Mouse (Mus musculus) adrenal gland, postnatal 25 days (tissue): ENCODE data around the gene Arid1b. TPM values are rescaled to one million over a fixed set of nuclear protein-coding genes. Genes with fewer than 3 reads are reported as not detected.

Experiments used
- DNase-seq: peaks from one replicate; pipeline ENCODE4 v3.0.0; 2021; ENCODE audit warnings: mixed read lengths
- total RNA-seq: library from RNA; stranded (reverse); gene quantifications from 2 replicates; pipeline ENCODE4 v1.2.3, GENCODE M21; 2021

Arid1b gene
- total RNA-seq, 1 experiment from 2014 or later = 85.8 TPM

GRCm38 (mm10) chr17:5116990-5117389, 122.9 kb downstream of the Arid1b start:
- DNase-seq = no peak

GRCm38 (mm10) chr17:5118171-5118570, 124.0 kb downstream of the Arid1b start:
- DNase-seq = no peak

GRCm38 (mm10) chr17:5124643-5125042, 130.5 kb downstream of the Arid1b start:
- no peak for DNase-seq

GRCm38 (mm10) chr17:5125084-5125855, 131.1 kb downstream of the Arid1b start:
- no peak for DNase-seq

- no peak for DNase-seq
These were observed 132.0 kb downstream of the Arid1b start for GRCm38 (mm10) chr17:5125856-5126806.

- no peak for DNase-seq
These were observed 135.5 kb downstream of the Arid1b start for GRCm38 (mm10) chr17:5129606-5130005.

- DNase-seq = no peak
These were observed 136.0 kb downstream of the Arid1b start for GRCm38 (mm10) chr17:5130116-5130515.

GRCm38 (mm10) chr17:5131706-5132105, 137.6 kb downstream of the Arid1b start:
- DNase-seq = no peak

GRCm38 (mm10) chr17:5132296-5132986, 138.3 kb downstream of the Arid1b start:
- DNase-seq = no peak

- no peak for DNase-seq
These were observed 138.8 kb downstream of the Arid1b start for GRCm38 (mm10) chr17:5132987-5133355.

- peak; percentile 60 for DNase-seq
These were observed 139.7 kb downstream of the Arid1b start for GRCm38 (mm10) chr17:5133831-5134230.

GRCm38 (mm10) chr17:5134271-5134670, 140.1 kb downstream of the Arid1b start:
- no peak for DNase-seq

- DNase-seq = peak; percentile 59
These were observed 143.8 kb downstream of the Arid1b start for GRCm38 (mm10) chr17:5137936-5138335.

GRCm38 (mm10) chr17:5138641-5139205, 144.6 kb downstream of the Arid1b start:
- peak; percentile 41 for DNase-seq

GRCm38 (mm10) chr17:5139553-5139952, 145.4 kb downstream of the Arid1b start:
- DNase-seq = no peak

- no peak for DNase-seq
These were observed 149.8 kb downstream of the Arid1b start for GRCm38 (mm10) chr17:5143735-5144439.

GRCm38 (mm10) chr17:5150660-5151063, 156.5 kb downstream of the Arid1b start:
- peak; percentile 51 for DNase-seq

- DNase-seq = no peak
These were observed 157.7 kb downstream of the Arid1b start for GRCm38 (mm10) chr17:5151852-5152251.

- no peak for DNase-seq
These were observed 159.3 kb downstream of the Arid1b start for GRCm38 (mm10) chr17:5153461-5153860.

- no peak for DNase-seq
These were observed 160.2 kb downstream of the Arid1b start for GRCm38 (mm10) chr17:5154322-5154721.

- no peak for DNase-seq
These were observed 163.5 kb downstream of the Arid1b start for GRCm38 (mm10) chr17:5157609-5158008.

- DNase-seq = no peak
These were observed 168.4 kb downstream of the Arid1b start for GRCm38 (mm10) chr17:5162525-5162924.
